Mouse (Mus musculus) cortical plate, adult 2 months (tissue): ENCODE data around the gene Chrm1.

Source experiments
- CTCF ChIP-seq: fragments of 200-500 bp; IDR thresholded peaks from 2 replicates; pipeline ENCODE4 v1.5.1; 2011; ENCODE audit warnings: mild to moderate bottlenecking, control low read depth, low read length; ENCODE audit not compliant: insufficient read depth; ENCODE audit errors: extremely low read depth
- POLR2A ChIP-seq: fragments of 200-500 bp; IDR thresholded peaks from 2 replicates; pipeline ENCODE4 v1.6.1; 2011; ENCODE audit warnings: mild to moderate bottlenecking, low read length, control low read depth; ENCODE audit not compliant: insufficient read depth; ENCODE audit errors: extremely low read depth

GRCm38 (mm10) chr19:8722907-8723573 is 59.5 kb downstream of the Chrm1 start, which contains the start of gene Slc3a2:
- no peak for TF ChIP-seq CTCF
- TF ChIP-seq POLR2A = peak; percentile 95
